Mouse (Mus musculus) retina, postnatal 1 day (tissue): Measurements from ENCODE around the gene Tmem115.
"Not testable (repeated sequence)": the region's sequence is repeated elsewhere in the genome, so short reads cannot be mapped to it uniquely, and the experiment has no call there.

Source experiments
- DNase-seq: peaks from one replicate; pipeline ENCODE4 v3.0.0-alpha.2; 2012

Tmem115 gene

DNA sequence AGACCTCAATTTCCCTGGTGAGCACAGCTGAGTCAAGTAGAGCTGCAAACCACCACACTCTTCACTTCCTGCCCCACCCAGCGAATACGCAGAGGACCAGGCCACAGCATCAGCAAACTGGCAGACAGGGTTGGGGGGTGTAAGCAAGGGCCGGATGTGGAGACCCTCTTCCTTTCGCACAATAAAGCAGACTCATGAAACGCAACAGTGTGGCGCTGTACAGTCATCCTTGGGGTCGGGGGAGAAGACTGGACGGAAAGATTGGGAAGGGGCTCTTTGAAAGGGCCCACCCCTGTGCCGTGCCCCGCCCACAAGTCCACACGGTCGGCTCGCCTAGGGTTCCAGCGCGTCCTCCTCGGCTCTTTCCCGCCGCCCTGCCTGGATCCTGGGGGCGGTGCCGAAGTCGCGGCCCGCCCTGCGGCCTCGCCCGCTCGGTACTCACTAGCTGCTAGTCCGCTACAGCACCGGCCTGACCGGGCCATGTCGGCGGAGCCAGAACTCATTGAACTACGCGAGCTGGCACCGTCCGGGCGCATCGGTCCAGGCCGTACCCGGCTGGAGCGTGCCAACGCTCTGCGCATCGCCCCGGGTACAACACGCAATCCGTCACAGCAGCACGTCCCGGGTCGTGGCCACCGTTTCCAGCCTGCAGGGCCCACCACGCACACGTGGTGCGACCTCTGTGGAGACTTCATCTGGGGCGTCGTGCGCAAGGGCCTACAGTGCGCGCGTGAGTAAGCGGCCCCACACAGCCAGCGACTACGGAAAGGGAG, 17.6 kb downstream of the Tmem115 start, which contains the start of gene Rassf1:
Gene Rassf1 (plus strand): TSS at position 439 of the 773 bp plus-strand sequence.
- DNase-seq, result peak; percentile 70

DNA sequence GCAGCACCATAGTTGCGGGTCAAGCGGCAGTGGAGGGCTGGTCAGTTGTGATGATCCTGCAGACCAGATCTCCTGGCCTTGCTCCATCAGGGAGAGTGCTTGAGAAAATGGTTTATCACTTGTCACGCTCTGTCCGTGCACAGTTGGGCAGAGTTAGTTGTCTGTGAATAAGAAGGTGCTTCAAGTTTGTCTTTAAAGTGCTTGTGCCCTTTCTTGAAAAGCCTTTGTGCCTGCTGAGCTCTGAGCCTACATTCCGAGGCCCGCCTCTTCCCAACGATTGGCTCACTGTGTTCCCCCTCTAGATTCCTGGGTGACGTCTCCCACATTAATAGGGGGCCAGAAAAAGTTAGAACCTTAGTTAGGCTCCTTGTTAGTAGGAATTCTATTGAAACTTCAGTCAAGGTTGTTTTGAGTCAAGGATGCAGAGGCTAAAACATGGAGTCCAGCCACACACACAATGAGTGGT, 18.2 kb downstream of the Tmem115 start:
- no peak for DNase-seq

DNA sequence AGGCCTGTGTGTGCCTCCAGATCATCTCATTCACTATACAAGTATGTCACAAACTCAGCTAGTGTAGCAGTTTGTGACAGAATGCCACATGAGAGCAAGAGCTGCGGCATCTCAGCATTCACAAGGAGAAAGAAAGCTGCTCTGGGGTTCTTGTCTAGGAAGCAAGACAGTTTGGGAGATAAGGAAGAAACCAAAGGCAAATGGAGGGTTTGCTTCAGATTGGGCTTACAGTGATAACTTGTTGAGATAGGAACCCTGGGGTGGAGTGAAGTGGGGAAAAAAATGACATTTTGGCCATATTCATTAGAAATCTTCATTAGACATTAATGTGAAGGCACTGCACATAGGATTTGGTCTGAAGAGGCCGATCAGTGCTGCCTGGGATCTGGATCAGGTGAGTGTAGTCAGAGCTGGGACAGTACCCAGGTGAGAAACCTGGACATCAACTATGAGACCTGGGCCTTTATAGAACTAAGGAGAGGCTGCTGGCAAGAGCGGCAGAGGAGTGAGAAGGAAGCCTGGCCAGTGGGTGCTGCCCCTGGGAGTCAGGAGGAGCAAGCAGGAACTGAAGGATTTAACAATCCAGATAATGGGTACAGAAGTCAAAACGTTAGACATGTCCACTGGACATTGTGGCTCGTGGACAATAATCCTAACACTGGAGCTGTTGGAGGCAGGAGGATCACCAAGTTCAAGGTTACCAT, 19.1 kb downstream of the Tmem115 start:
- no peak for DNase-seq

DNA sequence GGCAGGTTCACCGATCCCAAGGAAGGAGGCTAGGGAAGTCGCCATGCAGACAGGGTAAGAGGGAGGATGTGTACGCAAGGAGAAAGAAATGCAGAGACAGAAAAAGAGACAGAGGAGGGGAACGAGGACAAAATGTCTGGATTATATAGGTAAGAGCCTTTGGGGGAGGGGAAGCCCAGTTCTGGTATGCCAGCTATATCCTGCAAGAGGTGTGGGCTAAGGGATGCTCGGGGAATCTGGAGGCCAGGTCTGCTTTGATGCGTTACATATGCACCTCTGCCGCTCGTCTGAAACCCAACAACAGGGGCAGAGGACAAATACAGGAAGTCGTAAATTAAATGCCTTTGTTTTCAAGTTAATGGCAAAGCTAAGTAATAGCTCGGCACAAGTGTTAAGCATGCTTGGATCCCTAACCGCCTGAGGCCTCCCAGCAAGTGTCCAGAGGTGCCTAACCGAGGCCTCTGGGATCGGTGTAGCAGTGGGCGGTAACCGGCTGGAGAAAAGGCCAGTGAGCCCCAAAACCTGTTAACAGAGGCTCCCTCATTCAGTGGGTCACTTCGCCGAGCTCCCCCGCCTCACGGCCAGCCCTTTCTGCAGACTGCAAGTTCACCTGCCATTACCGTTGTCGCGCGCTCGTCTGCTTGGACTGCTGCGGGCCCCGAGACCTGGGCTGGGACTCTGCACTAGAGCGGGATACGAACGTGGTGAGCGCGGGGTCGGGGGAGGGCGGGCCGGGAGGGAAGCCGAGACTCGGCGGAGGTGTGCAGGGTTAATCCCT, 20.0 kb downstream of the Tmem115 start:
- DNase-seq, result no peak

DNA sequence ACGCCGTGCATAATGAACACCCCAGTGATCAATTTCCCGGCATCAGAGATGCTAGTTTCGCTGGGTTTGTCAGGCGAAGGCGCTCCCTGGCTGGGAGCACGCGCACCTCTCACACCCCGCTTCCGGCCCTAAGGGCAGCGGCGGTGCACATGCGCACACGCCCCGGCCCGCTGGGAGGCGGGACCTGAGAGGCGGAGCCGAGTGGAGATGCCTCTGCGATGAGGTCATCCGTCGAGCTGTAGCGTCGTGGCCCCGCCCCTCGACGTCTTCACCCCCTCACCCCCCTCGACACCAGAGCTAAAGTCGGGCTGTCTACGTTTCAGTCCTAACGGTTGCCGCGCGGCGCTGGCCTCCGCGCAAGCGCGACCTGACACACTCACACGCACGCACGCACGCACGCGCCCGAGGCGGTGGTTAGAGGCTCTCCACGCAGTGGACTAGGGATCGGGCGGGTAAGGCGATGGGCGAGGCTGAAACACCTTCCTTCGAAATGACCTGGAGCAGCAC, 20.6 kb downstream of the Tmem115 start:
- DNase-seq, result peak; percentile 99

DNA sequence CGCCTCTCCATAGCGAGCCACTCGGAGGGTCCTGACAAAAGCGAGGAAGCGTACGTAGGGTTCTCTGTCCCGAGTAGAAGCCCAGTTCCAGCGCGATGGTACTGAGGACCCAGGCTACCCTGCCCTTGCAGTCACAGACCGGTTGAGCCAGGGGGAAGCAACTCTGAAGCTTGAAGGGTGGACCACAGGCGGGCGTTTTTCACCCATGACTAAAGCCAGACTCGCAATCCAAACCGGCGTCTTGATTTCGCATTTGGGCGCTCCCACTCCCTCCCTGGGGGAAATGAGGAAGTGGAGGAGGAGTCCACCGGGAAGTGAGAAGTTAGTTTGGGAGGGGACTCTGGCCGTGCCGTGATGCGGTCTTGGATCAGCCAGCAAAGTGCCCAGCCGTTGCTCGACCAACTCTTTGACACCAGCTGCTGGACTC, 21.3 kb downstream of the Tmem115 start:
- peak; percentile 66 for DNase-seq

DNA sequence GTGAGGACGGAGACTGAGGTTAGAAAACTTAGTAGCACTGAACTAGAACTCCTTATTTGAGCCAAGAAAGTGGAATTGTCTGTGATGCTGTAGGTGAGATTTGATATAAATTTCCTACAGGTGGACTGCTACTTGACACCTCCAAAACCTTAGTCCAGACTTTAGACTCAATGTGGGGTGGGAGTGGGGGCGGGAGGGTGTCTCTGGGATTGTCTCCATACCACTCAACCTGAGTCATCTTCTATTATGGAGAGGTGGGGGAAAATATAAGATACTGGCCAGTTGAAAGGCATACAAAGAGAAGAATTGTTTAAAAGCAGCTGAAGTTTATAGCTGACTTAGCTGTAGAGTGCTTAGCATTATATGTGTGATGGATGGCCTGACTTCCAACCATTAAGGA, 22.0 kb downstream of the Tmem115 start:
- no peak for DNase-seq

DNA sequence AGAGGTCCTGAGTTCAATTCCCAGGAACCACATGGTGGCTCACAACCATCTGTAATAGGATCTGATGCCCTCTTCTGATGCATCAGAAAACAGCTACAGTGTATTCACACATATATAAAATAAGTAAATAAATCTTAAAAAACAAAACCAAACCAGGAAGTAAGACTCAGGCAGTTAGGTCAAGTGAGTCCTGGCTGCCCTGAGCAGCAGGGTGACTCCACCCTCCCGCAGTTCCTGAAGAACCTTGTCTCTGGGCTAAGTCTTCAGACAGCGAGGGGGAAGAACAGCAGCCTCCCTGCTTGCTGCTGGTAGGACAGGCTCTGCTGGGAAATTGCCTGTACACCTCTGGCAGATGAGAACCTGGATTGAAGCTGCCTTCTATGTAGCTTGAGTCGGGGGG, 22.6 kb downstream of the Tmem115 start:
- no peak for DNase-seq

DNA sequence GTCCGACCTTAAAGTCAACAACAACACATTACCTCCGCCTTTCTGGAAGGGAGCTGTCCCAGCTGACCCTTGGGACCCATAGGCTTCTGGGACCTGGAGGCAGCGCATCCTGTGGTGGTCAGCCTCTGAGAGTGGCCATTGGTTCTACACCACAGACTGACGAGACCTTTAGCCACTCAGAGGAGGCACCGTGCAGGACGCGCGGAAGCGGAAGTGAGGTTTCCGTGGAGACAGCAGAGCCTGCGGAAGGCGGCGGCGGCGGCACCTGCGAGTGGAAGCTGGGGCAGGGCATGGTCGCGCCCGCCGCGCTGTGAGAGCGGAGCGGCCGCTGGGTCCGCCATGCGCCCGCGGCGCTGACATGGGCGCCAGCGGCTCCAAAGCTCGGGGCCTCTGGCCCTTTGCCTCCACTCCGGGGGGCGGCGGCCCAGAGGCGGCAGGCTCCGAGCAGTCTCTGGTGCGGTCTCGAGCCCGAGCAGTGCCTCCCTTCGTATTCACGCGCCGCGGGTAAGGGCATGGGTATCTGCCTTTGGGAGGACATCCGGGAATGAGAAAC, 29.4 kb downstream of the Tmem115 start, which contains the start of gene Tusc2:
Gene Tusc2 (plus strand): TSS at position 227 of the 553 bp plus-strand sequence.
- peak; percentile 98 for DNase-seq

DNA sequence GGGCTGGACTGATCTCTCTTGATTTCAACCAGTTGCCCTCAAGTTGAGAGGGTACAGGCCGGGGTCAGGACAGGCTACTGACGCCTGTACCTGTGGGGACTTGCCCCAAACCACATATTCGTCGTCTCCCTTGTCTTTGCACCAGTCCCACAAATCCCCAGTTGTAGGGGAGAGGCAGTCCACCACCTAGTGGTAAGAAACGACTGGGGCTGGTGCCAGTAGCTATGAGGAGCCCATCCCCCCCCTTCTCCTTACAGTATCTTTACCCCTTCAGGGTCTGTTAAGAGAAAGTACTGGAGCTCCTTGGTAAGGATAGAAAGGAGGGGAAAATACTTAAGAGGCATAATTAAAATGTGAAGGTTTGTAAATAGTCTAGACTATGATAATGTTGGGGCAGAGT, 31.8 kb downstream of the Tmem115 start:
- DNase-seq, result not testable (repeated sequence)

DNA sequence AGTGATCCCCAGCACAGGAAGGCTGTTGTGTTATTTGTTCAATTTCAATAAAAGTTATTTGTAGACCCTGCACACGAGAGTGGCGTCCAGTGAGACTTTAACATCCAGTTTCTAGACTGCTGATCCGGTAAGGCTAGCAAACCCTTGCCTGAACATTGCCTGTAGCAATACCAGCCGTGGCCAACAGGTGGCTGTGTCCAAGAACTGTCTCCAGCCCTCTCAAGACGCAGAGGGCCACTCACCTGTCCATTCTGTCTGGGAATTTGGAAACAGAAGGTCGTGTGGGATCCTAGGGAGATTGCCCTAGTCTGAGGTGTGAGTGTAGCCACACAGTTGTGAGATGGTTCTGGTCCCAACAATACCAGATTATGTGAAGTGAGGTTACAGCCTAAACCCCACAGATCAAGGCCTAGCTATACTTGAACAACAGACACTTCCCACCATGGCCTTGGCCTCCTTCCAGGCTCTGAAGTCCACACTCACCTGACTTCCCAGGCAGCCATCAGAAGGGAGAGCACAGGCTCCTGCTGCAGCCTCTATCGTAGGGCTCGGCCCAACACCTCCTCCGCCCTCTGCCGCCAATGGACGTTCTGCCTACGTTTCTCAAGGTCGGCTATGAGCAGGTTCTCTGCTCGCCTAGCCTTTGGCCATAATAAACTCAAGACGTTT, 32.4 kb downstream of the Tmem115 start:
- peak; percentile 81 for DNase-seq

DNA sequence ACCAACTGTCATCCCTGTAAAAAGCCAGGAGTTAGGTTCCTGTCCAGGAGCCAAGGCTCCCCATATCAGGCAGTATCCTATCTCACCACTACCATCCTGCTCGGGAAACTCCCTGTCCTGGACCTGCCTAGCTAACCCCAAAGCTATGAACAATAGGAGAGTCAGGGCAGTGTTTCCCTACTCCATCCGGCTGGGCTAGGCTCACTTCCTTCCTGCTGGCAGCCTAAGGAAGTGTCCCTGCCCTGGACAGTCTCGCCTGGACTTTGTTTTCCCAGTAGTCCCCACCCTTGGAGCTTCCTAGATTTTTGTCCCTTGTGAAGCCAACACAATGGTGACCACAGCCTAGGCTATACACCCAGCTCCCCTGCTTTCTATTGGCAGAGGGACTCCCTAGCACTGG, 33.1 kb downstream of the Tmem115 start:
- no peak for DNase-seq

DNA sequence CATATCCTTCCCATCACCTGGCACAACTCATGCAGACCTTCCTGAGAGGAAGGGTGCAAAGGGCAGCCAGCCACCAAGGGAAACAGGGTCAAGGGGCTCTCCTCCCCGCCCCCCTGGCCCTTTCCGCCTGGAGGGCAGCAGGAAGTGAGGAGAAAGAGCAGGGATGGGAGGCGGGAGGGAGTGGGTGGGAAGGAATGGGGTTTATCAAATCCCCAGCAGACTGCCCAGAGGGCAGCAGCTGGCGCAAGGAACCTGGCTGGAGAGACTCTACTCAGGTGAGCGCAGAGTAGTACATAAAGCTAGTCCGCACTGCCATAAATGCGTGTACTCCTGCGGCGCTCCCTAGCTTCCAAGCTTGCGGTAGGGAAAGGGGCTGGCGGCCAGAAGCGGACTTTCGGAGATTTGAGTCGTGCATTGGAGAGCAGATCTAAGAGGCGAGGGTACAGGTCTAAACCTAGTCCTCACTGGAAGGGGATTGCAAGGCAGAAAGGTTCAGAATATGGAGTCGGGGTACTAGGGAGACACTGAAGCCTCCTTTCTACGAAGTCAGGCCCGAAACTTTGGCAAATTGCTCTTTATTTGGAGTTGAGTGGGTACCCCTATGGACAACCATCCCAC, 34.1 kb downstream of the Tmem115 start, which contains the start of gene Hyal2:
Gene Hyal2 (plus strand): TSS at position 244 of the 618 bp plus-strand sequence.
- no peak for DNase-seq

DNA sequence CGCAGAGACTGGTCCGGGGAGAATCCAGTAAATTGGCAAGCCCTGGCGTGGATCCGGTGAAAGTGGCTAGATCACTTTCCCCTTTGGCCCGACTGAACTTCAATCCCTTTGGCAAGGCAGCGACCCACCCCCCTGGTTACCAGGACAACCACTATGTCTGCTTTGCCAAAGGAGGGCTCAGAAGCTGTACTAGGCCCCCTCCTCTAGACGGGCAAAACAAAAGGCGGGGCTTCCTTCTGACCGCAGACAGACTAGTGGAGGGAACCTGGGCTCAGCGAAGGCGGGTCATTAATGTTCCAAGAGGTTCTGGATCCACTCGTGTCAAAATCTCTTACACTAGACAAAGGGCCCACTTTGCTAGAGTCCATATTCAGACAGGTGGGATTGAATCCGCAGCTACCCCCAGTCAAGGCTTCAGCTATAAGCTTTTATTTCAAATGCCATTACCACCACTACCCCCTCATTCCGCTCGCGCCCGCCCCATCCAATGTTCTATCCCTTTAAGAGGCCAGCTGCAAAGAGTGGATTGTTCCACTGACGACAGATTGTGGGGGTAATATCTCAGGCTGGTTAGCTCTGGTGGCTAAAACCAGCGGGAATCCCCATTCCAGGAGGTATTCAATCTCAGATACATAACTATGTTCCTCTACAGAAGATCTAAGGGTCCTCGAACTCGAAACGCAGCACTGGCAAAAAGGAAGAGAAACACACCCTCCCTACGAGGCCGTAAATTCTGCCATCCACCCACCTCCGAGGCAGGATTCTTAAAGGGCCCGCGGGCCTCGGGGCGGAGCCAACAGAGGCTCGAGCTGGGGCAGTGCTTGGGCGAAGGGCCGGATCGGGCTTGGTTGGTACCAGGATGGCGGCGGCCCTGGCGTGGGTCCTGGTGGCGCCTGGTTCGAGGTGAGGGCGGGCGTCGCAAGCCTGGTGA, 34.9 kb downstream of the Tmem115 start:
- DNase-seq, result peak; percentile 93

DNA sequence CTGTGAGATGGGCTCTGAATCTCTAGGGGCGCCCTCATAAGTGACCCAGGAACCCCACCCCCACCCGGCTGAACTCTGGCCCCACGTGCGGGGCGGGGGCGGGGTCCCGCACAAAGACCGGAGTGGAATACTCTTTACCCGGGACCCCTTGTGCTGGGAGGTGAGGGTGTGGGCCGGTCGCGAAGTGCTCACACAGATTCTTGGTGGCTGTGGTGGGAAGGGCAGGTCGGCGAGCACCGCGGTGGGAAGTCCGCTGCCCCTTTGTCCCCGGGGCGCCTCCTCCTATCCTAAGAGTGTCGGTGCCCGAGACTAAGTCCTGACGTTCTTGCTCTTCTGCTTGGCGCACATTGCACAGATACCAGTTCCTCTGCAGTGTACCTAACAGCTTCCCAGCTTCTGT, 35.5 kb downstream of the Tmem115 start:
- DNase-seq, result no peak

DNA sequence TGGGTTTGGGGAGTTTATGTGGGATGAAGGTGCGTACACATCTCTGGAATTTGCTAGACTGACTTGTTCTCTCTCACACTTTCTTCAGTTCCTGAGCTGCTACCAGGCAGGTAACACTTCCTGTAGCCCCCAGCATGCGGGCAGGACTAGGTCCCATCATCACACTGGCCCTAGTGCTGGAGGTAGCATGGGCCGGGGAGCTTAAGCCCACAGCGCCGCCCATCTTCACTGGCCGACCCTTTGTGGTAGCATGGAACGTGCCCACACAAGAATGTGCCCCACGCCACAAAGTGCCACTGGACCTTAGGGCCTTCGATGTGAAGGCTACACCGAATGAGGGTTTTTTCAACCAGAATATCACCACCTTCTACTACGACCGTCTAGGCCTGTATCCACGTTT, 36.3 kb downstream of the Tmem115 start:
- DNase-seq, result no peak

DNA sequence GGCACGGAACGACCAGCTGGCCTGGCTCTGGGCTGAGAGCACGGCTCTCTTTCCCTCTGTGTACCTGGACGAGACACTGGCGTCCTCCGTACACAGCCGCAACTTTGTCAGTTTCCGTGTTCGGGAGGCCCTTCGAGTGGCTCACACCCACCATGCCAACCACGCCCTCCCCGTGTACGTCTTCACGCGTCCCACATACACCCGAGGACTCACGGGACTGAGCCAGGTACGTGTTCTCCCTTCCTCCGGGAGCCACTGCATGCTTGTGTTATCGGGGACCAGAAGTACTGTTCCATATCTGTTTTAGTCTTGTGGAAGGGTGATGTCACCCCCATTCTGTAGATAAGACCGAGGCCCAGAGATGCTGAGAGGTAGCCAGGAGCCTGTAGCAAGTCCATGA, 37.1 kb downstream of the Tmem115 start:
- DNase-seq, result no peak

DNA sequence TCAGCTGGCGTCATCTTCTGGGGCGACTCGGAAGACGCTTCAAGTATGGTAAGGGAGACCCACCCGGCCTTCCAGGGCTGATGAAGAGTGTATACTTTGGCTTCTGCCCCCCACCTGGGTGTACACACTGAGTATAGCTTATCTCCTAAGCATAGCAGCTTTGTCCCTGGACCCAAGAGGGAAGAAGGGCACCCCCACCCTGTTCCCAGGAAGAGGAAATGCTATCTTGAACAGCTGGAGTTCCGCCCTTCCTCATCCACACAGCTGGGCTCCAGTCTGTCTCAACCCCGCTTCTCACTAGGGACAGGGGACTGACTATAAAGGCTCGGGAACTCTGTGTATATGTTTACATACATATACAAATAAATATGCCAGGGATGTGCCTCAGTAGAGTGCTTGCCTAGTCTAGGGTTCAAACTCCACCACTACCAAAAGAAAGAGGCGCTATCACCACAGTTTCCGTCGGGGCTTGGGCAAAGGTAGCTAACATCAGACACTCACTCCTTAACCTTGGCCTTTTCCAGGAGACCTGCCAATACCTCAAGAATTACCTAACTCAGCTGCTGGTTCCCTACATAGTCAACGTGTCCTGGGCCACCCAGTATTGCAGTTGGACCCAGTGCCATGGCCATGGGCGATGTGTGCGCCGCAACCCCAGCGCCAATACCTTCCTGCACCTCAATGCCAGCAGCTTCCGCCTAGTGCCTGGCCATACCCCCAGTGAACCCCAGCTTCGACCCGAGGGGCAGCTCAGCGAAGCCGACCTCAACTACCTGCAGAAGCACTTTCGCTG, 38.0 kb downstream of the Tmem115 start:
- DNase-seq, result no peak

DNA sequence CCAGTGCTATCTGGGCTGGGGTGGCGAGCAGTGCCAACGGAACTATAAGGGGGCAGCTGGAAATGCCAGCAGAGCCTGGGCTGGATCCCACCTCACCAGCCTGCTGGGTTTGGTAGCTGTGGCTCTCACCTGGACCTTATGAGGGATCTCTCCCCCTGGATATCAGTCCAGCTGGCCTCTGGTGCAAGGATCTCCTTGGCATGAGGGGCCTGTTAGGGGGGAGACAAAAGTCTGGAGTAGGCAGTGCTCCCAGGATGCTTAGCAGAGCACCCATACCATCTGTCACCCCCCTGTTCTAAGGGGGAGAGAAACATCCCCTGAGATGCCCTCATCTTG, 38.5 kb downstream of the Tmem115 start:
- DNase-seq, result no peak

DNA sequence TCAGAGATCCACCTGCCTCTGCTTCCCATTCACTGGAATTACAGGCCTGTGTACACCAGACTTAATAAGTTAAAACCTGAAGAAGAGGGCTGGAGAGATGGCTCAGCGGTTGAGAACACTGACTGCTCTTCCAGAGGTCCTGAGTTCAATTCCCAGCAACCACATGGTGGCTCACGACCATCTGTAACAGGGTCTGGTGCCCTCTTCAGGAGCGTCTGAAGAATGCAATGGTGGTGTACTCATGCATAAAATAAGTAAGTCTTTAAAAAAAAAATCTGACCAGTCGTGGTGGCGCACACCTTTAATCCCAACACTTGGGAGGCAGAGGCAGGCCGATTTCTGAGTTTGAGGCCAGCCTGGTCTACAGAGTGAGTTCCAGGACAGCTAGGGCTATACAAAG, 40.0 kb downstream of the Tmem115 start:
- not testable (repeated sequence) for DNase-seq
